Mouse (Mus musculus): ENCODE data around the gene Scd2. TPM values are rescaled to one million over a fixed set of nuclear protein-coding genes. Genes with fewer than 3 reads are reported as not detected.
"Not testable (repeated sequence)": the region's sequence is repeated elsewhere in the genome, so short reads cannot be mapped to it uniquely, and the experiment has no call there.

The Scd2 gene
- total RNA-seq, 2 experiments from 2014 or later, result 596 to 993 TPM

- DNase-seq, result no peak
Measured at GRCm38 (mm10) chr19:44296186-44296585, 2.7 kb downstream of the Scd2 start.

DNA sequence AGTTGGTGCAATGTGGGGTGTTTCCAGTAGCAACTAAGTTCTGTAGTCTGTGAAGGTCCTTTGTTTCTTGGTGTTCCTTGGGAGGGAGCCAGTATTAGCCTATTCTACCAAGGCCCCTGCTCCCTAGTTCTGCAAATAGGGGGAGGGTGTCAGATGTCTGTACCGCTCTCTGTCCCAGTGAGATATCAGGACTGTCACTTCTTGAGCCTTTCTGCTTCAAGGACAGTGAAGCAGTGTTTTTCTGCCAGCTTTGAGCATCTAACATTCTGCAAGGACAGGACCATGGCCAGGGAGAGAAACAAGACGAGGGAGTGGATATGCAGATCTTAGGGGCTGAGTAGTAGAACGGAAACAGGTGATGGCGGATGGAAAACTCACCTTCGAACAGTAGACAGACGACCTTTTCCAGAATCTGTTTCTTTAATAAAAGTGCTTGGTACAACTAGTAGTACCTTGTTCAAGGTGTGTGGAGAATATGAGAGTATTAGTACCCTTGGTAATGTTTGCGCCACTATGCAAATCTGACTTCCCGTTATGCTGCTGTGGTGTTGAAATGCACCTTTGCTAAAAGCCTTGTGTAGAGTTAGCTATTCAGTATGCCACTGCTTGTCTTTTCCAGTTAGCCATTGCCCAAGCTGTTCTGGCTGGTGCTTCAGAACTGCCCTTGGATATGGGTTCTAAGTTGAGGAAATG is 3.7 kb downstream of the Scd2 start:
- DNase-seq, result no peak

DNA sequence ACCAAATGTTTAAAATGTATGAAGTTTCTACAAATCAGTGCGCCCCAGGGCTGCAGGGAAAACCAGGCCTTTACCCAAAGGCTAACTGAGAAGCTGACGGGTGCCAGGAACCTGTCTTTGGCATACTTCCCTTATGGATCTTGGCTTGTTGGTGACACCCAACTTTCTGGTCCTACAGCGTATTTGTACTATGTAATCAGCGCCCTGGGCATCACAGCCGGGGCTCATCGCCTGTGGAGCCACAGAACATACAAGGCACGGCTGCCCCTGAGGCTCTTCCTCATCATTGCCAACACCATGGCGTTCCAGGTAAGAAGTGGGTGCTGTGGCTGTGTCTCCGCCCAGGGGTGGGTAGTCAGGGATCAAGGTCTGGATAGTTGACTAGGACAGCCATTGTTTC is 4.4 kb downstream of the Scd2 start:
- no peak for DNase-seq

DNA sequence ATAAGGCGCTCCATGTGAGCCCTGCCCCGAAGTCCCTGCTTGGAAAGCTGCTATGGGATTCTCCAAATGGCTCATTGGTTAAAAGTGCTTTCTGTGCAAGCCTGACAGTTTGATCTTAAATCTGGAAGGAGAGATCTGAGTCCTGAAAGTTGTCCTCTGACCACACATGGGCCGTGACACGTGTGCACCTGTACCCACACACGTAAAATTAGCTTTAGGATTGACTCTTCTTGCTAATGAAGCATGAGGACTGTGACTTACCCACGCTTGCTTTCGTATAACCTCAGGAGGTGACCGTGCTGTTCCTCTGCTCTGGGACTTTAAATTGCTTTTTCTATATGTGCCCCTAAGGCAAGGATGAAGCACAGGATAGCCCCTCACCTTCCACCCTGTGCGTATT is 5.6 kb downstream of the Scd2 start:
- no peak for DNase-seq

DNA sequence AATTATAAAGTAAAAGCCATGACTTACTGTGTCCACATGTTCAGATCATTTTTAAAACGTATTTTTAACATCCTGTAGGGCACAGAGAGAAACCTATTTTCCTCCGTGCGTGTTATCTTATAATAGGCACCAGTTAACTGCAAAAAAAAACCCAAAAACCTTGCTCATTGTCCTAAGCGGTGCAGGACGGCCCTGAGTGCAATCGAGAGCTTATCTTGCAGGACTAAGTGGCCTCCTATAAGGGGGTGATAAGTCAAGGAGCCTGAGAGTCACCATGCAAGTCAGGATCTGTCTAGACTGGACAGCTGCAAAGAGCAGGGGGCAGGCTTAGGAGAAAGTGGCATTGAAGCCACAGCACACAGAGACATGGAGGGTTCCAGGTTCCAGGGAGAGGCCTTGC is 6.4 kb downstream of the Scd2 start:
- DNase-seq, result no peak

DNA sequence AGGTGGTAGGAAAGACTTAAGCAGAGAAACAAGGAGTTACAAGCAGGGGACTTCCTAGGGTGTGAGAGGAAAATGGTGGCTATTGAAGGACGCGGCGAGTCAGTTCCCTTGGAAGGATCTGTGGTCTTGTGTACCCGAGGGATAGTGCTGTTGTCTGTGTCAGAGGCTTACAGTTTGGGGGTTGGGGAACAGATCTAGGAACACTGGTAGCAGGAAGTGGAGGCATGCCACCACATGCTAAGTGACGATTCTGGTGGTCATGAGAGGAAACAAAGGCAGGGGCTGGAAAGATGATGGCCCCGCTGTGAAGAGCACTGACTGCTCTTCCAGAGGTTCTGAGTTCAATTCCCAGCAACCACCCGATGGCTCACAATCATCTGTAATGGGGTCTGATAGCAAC is 7.0 kb downstream of the Scd2 start:
- no peak for DNase-seq

- no peak for DNase-seq
Measured at GRCm38 (mm10) chr19:44301176-44301575, 7.7 kb downstream of the Scd2 start.

DNA sequence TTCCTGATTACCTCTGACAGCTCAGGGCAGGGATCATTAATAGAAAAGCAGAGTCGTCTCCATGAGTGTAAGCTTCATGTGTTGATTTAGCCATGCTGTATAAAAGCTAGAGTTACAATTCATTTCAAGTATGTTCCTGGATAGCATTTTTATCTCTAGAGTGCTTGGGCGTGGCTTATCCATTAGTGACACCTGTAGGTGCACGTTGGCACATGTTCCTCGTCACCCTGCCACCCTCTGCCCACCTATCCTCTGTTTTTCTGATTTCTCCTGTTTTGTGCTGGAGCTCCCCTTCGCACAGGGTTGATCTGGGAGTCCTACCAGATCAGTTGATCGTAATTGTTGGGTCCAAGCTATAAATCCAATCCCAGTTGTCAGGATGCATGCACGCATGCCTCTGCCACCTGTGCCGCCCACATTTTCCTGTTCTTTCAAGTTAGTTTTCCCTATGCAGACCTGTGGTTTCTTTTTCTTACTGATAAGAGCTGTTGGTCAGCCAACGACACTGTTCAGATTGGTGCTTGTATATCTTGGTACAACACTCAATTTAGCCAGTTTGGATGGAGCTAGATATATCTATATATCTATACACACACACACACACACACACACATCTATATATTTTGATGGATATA is 8.3 kb downstream of the Scd2 start:
- DNase-seq, result no peak

DNA sequence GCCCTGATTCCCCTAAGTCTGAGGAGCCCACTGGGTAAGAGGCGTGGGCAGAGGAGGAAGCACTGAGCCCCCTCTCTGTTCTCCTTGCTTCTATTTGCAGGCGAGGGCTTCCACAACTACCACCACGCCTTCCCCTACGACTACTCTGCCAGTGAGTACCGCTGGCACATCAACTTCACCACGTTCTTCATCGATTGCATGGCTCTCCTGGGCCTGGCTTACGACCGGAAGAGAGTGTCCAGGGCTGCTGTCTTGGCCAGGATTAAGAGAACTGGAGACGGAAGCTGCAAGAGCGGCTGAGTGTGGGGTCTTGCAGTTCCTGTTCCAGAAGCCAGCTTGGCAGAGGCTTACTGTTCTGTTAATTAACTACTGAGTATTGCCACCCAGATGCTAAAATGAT is 9.4 kb downstream of the Scd2 start:
- DNase-seq, result no peak

DNA sequence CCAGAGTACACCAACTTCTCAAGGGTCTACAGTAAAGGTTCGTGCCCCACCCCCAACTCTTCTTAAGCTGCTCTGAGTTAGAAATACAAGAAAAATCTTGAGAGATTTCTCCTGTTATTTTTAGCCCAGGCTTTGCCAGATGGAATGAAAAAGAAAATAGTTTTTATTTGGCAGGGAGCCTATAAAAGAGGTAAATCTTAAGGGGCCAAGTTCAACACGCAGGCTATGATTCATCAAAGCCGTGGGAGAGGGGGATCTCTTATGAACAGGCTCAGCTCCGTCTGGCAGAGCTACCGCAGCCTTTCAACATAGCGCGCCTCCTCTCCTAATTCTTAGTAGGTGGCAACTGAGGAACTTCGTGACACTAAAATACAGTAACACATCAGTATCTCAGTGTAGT is 10.0 kb downstream of the Scd2 start:
- no peak for DNase-seq

- DNase-seq, result no peak
Measured at GRCm38 (mm10) chr19:44304419-44304818, 10.9 kb downstream of the Scd2 start.

DNA sequence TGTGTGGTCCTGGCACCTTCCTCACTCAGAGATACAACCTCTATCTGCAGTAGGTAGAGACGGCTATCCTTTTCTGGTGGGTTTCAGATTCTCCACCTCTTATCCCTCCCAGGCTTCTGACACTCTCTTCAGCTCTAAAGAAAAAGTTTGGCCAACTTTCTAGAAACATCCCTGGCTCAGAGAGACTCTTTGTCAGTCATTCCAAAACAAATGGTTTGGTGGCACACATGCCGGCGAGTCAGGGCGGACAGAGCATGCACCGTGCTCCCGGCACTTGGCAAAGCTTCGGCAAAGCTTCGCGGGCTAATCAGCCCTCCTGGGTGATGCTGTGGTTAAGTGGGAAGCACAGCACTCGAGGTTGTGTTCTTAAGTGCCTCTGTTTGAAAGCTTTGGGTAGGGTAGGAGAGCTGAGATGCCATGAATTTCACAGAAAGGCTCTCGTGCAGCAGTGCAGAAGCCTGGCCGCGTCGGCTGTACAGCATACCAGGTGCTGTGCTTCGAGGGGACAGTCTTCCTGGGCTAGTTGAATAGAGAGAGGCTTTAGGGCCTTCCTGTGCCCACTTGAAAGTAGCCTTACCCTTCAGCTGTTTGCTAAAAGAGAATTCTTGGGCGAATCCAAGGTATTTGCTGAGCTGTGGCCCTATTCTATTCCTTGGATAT is 11.5 kb downstream of the Scd2 start:
- no peak for DNase-seq

GRCm38 (mm10) chr19:44305701-44306100 is 12.2 kb downstream of the Scd2 start:
- DNase-seq, result no peak

DNA sequence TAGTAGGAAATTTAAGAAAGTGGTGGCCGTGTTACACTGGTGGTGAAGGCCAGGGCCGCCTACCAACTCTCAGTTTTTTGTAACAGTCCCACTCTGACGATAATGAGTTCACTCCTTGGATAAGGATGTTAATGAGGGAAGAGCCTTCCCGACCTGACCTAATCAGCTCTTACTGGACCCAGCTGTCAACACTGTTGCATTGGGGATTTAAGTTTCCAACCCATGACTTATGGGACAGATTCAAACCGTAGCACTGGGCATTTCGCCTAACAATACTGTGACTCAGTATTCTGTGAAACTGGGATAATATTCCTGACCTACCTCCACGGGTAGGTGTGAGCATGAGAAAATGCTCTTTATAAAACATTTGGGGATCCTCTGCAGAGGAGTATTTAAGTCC is 12.7 kb downstream of the Scd2 start:
- no peak for DNase-seq

DNA sequence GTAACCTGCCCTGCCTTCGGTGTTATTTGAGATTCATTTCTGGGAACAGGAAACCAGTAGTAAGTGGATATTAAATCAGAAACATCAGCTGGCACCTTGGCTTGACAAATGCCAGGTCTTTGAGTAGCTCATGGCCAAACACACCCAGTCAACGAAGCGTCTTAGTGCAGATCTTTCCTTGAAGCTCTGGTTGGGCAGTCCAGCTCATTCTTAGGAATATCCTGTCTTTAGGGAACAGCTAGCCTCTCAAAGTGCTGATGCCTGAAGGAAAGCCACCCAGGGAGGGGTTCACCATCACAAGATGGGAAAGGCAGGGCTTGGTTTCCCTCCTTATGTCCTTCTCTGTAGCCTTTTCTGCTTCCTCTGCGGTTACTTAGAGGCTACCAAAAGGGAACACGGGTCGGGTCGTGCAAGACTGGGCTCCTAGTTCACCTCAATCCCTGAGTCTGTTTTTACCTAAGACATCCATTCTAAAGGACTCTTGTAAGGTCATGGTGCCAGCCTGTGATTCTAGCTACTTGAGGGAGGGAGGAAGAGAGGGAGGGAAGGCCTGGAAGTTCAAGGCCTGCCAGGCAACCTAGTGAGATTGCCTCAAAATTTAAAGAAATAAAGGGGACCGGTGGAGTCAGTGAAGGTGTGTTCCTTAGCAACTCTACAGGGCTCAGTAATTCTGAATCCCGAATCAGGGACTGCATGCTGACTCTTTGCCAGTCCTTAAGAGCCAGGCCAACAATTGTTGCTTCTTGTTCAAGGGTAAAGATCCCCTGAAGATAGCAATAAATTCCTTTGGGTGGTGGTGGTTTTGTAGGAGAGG is 13.8 kb downstream of the Scd2 start:
- no peak for DNase-seq

DNA sequence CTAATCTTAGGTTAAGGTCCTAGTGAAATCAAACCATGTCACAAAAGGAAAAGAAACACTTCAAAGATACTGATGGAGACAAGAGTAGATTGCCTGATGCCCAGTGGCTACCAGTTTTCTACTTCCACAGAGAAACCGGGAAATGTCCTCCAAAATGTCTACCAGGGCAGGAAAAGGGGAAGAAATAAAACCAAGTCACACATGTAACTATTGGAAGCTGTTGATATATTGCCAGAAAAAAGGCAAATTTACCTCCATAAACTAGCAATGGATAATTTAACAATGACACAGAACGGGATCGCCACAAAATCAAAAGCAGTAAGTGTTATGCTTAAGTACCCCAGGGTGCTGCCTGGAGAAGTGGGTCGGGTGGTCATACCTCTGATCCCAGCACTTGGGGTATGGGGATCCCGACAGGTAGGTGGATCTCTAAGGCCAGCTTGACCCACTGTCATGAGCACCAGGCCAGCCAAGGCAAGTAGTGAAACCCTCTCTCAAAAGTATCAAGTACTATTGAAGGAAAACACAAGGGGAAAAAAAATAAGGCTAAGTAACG is 14.5 kb downstream of the Scd2 start:
- DNase-seq, result no peak

DNA sequence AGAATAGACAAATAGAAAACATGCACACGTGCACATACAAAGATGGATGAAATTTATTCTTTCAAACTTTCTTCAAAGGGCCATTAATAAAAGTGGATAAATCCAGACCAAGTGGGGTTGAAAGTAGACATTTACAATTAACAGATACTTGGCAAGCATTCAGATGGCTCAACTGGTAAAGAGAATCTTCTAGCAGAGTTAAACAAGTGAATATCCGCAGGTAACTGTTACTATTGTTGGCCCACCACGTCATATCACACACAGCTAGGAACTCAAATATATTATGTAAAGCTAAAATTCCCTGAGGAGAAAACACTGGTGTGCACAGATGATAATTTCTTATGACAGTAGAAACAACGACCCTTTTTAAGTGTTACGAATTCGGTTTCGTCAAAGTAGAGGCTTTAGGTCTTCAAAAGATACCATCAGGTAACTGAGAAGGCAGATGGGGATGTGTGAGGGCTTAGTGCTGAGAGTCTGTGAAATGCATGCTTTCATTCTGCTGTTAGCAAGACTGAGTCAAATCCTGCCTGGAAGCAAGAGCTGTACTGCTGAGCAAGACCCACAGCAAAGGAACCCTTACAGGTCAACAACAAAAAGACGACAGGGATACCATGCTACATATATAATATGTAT is 15.3 kb downstream of the Scd2 start:
- no peak for DNase-seq

DNA sequence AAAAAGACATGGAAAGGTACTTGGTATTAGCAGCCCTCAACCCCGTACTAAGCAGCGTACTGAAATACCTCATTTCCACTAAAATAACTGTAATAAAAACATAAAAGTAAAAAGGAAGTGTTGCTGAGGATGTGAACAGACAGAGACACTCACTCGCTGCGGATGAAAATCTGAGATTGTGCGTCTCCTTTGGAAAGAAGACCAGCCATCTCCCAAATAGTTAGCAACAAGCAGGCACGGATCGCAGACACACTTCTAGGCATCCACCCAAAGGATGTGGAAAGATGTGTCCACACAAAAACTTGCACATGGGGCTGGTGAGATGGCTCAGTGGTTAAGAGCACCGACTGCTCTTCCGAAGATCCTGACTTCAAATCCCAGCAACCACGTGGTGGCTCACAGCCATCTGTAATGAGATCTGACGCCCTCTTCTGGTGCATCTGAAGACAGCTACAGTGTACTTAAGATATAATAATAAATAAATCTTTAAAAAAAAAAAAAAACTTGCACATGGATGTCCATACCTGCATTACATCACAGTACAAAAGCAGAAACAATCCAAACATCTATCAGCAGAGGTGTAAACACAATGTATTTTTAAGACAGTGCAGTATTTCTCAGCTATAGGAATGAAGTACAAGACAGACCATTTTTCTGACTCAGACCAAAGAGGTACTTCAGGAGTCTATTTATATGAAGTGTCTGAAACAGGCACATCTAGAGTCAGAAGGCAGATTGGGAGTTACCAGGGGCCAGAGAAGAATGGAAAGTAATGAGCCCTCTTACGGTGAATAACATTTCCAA is 16.1 kb downstream of the Scd2 start:
- DNase-seq, result no peak

DNA sequence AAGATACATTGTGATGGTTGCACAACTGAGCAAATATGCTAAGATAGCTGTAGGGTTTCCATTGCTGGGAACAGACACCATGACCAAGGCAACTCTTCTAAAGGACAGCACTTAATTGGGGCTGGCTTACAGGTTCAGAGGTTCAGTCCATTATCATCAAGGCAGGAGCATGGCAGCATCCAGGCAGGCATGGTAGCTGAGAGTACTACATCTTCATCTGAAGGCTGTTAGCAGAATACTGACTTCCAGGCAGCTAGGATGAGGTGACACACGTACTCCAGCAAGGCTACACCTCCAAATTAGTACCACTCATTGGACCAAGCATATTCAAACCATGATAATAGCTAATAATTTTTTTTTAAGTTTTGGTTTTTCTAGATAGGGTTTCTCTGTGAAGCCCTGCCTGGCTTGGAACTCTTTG is 16.7 kb downstream of the Scd2 start:
- not testable (repeated sequence) for DNase-seq

GRCm38 (mm10) chr19:44310814-44311213 is 17.3 kb downstream of the Scd2 start:
- DNase-seq, result no peak
